Mouse (Mus musculus): Measurements from ENCODE around the gene Rara. TPM values are rescaled to one million over a fixed set of nuclear protein-coding genes. Genes with fewer than 3 reads are reported as not detected.
"Not testable (repeated sequence)": the region's sequence is repeated elsewhere in the genome, so short reads cannot be mapped to it uniquely, and the experiment has no call there.

The Rara gene
- polyA plus RNA-seq, 1 experiment from 2014 or later: 30.1 TPM

GRCm38 (mm10) chr11:98985542-98985941, 57.9 kb downstream of the Rara start:
- Histone ChIP-seq H3K36me3 (ENCODE audit: control insufficient read depth, insufficient read depth, low read length) (no peaks in the 10 kb centered on the region), H3K27ac (ENCODE audit: low read length) (no peak overlapping the region), H3K4me3 (replicated peaks; ENCODE audit: low read length) (no peak overlapping the region), H3K9me3 (replicated peaks; ENCODE audit: control insufficient read depth, low read length) (no peaks in the 10 kb centered on the region), H3K27me3 (ENCODE audit: control insufficient read depth, insufficient read depth, low read length) (0 out of 2 replicates have a peak, but pooled peaks cover 2% of the 10 kb centered on the region), H3K4me2 (ENCODE audit: low read depth, low read length) (no peak overlapping the region), H3K4me1 (ENCODE audit: control insufficient read depth, insufficient read depth, low read length) (peaks cover 7% of the 10 kb centered on the region; the same call in 1 of the 2 replicates), H3K9ac (ENCODE audit: low read length) (no peak overlapping the region)
- WGBS: 86% methylated on average over 7 of the region's 7 CpGs
- ATAC-seq (ENCODE audit: insufficient read depth, low FRiP score): no peak

- H3K27me3 ChIP-seq (ENCODE audit: control insufficient read depth, insufficient read depth, low read length); H3K27ac ChIP-seq (ENCODE audit: low read length); H3K9me3 ChIP-seq (replicated peaks; ENCODE audit: control insufficient read depth, low read length); H3K36me3 ChIP-seq (ENCODE audit: control insufficient read depth, insufficient read depth, low read length); ATAC-seq (ENCODE audit: insufficient read depth, low FRiP score); H3K4me2 ChIP-seq (ENCODE audit: low read depth, low read length); H3K4me3 ChIP-seq (replicated peaks; ENCODE audit: low read length); H3K9ac ChIP-seq (ENCODE audit: low read length); H3K4me1 ChIP-seq (ENCODE audit: control insufficient read depth, insufficient read depth, low read length): not testable (repeated sequence)
- 98% methylated on average over 4 of the region's 6 CpGs for whole genome bisulfite sequencing
Measured at GRCm38 (mm10) chr11:98988260-98988659, 60.6 kb downstream of the Rara start.

GRCm38 (mm10) chr11:98990866-98991265, 63.2 kb downstream of the Rara start:
- Histone ChIP-seq H3K4me2 (ENCODE audit: low read depth, low read length) (no peak overlapping the region), H3K36me3 (ENCODE audit: control insufficient read depth, insufficient read depth, low read length) (peaks cover 9% of the 10 kb centered on the region; the same call in 1 of the 2 replicates), H3K4me1 (ENCODE audit: control insufficient read depth, insufficient read depth, low read length) (no peaks in the 10 kb centered on the region), H3K9me3 (replicated peaks; ENCODE audit: control insufficient read depth, low read length) (no peaks in the 10 kb centered on the region), H3K9ac (ENCODE audit: low read length) (no peak overlapping the region), H3K4me3 (replicated peaks; ENCODE audit: low read length) (no peak overlapping the region), H3K27me3 (ENCODE audit: control insufficient read depth, insufficient read depth, low read length) (no peaks in the 10 kb centered on the region), H3K27ac (ENCODE audit: low read length) (no peak overlapping the region)
- no peak for ATAC-seq (ENCODE audit: insufficient read depth, low FRiP score)
- 82% methylated on average over 6 of the region's 6 CpGs for WGBS

- 87% methylated on average over 7 of the region's 7 CpGs for WGBS
- no peaks in the 10 kb centered on the region for H3K27me3 ChIP-seq (ENCODE audit: control insufficient read depth, insufficient read depth, low read length)
- no peak for ATAC-seq (ENCODE audit: insufficient read depth, low FRiP score)
- no peaks in the 10 kb centered on the region for H3K9me3 ChIP-seq (replicated peaks; ENCODE audit: control insufficient read depth, low read length)
- no peaks in the 10 kb centered on the region for H3K4me1 ChIP-seq (ENCODE audit: control insufficient read depth, insufficient read depth, low read length)
- H3K9ac ChIP-seq (ENCODE audit: low read length): no peak overlapping the region
- H3K4me2 ChIP-seq (ENCODE audit: low read depth, low read length): no peak overlapping the region
- peaks cover 23% of the 10 kb centered on the region for H3K36me3 ChIP-seq (ENCODE audit: control insufficient read depth, insufficient read depth, low read length)
- no peak overlapping the region for H3K27ac ChIP-seq (ENCODE audit: low read length)
- no peak overlapping the region for H3K4me3 ChIP-seq (replicated peaks; ENCODE audit: low read length)
Measured at GRCm38 (mm10) chr11:98995987-98996386, 68.4 kb downstream of the Rara start.

GRCm38 (mm10) chr11:98997659-98998058, 70.0 kb downstream of the Rara start:
- Histone ChIP-seq H3K4me3 (replicated peaks; ENCODE audit: low read length) (no peak overlapping the region), H3K27me3 (ENCODE audit: control insufficient read depth, insufficient read depth, low read length) (no peaks in the 10 kb centered on the region), H3K36me3 (ENCODE audit: control insufficient read depth, insufficient read depth, low read length) (peaks cover 30% of the 10 kb centered on the region), H3K4me2 (ENCODE audit: low read depth, low read length) (no peak overlapping the region), H3K9ac (ENCODE audit: low read length) (no peak overlapping the region), H3K27ac (ENCODE audit: low read length) (no peak overlapping the region), H3K4me1 (ENCODE audit: control insufficient read depth, insufficient read depth, low read length) (no peaks in the 10 kb centered on the region), H3K9me3 (replicated peaks; ENCODE audit: control insufficient read depth, low read length) (no peaks in the 10 kb centered on the region)
- no peak for ATAC-seq (ENCODE audit: insufficient read depth, low FRiP score)
- WGBS: 88% methylated on average over 4 of the region's 4 CpGs

- Histone ChIP-seq H3K27me3 (ENCODE audit: control insufficient read depth, insufficient read depth, low read length) (no peaks in the 10 kb centered on the region), H3K9ac (ENCODE audit: low read length) (no peak overlapping the region), H3K4me1 (ENCODE audit: control insufficient read depth, insufficient read depth, low read length) (no peaks in the 10 kb centered on the region), H3K4me3 (replicated peaks; ENCODE audit: low read length) (no peak overlapping the region), H3K36me3 (ENCODE audit: control insufficient read depth, insufficient read depth, low read length) (peaks cover 33% of the 10 kb centered on the region), H3K9me3 (replicated peaks; ENCODE audit: control insufficient read depth, low read length) (no peaks in the 10 kb centered on the region), H3K27ac (ENCODE audit: low read length) (no peak overlapping the region), H3K4me2 (ENCODE audit: low read depth, low read length) (no peak overlapping the region)
- no peak for ATAC-seq (ENCODE audit: insufficient read depth, low FRiP score)
Measured at GRCm38 (mm10) chr11:98998776-98999175, 71.2 kb downstream of the Rara start.

GRCm38 (mm10) chr11:98999243-98999642, 71.6 kb downstream of the Rara start:
- no peak overlapping the region for H3K4me3 ChIP-seq (replicated peaks; ENCODE audit: low read length)
- ATAC-seq (ENCODE audit: insufficient read depth, low FRiP score): no peak
- no peaks in the 10 kb centered on the region for H3K9me3 ChIP-seq (replicated peaks; ENCODE audit: control insufficient read depth, low read length)
- 94% methylated on average over 11 of the region's 11 CpGs for WGBS
- H3K27ac ChIP-seq (ENCODE audit: low read length): no peak overlapping the region
- H3K27me3 ChIP-seq (ENCODE audit: control insufficient read depth, insufficient read depth, low read length): no peaks in the 10 kb centered on the region
- no peak overlapping the region for H3K4me2 ChIP-seq (ENCODE audit: low read depth, low read length)
- H3K36me3 ChIP-seq (ENCODE audit: control insufficient read depth, insufficient read depth, low read length): peaks cover 35% of the 10 kb centered on the region
- no peak overlapping the region for H3K9ac ChIP-seq (ENCODE audit: low read length)
- H3K4me1 ChIP-seq (ENCODE audit: control insufficient read depth, insufficient read depth, low read length): no peaks in the 10 kb centered on the region

GRCm38 (mm10) chr11:99006788-99007187, 79.2 kb downstream of the Rara start:
- no peaks in the 10 kb centered on the region for H3K9me3 ChIP-seq (replicated peaks; ENCODE audit: control insufficient read depth, low read length)
- no peak overlapping the region for H3K4me2 ChIP-seq (ENCODE audit: low read depth, low read length)
- 84% methylated on average over 9 of the region's 9 CpGs for WGBS
- H3K36me3 ChIP-seq (ENCODE audit: control insufficient read depth, insufficient read depth, low read length): peaks cover 31% of the 10 kb centered on the region; the same call in 1 of the 2 replicates
- no peaks in the 10 kb centered on the region for H3K4me1 ChIP-seq (ENCODE audit: control insufficient read depth, insufficient read depth, low read length)
- no peak overlapping the region for H3K9ac ChIP-seq (ENCODE audit: low read length)
- ATAC-seq (ENCODE audit: insufficient read depth, low FRiP score): no peak
- H3K27me3 ChIP-seq (ENCODE audit: control insufficient read depth, insufficient read depth, low read length): no peaks in the 10 kb centered on the region
- no peak overlapping the region for H3K4me3 ChIP-seq (replicated peaks; ENCODE audit: low read length)
- no peak overlapping the region for H3K27ac ChIP-seq (ENCODE audit: low read length)

GRCm38 (mm10) chr11:99010124-99010523, 82.5 kb downstream of the Rara start:
- H3K4me2 ChIP-seq (ENCODE audit: low read depth, low read length): no peak overlapping the region
- no peak for ATAC-seq (ENCODE audit: insufficient read depth, low FRiP score)
- H3K4me1 ChIP-seq (ENCODE audit: control insufficient read depth, insufficient read depth, low read length): no peaks in the 10 kb centered on the region
- no peak overlapping the region for H3K4me3 ChIP-seq (replicated peaks; ENCODE audit: low read length)
- H3K36me3 ChIP-seq (ENCODE audit: control insufficient read depth, insufficient read depth, low read length): peaks cover 27% of the 10 kb centered on the region
- H3K27me3 ChIP-seq (ENCODE audit: control insufficient read depth, insufficient read depth, low read length): no peaks in the 10 kb centered on the region
- H3K9ac ChIP-seq (ENCODE audit: low read length): no peak overlapping the region
- no peak overlapping the region for H3K27ac ChIP-seq (ENCODE audit: low read length)
- WGBS: 63% methylated on average over 4 of the region's 4 CpGs
- H3K9me3 ChIP-seq (replicated peaks; ENCODE audit: control insufficient read depth, low read length): no peaks in the 10 kb centered on the region

GRCm38 (mm10) chr11:99010706-99011105, 83.1 kb downstream of the Rara start:
- H3K36me3 ChIP-seq (ENCODE audit: control insufficient read depth, insufficient read depth, low read length): peaks cover 30% of the 10 kb centered on the region
- no peak overlapping the region for H3K27ac ChIP-seq (ENCODE audit: low read length)
- no peaks in the 10 kb centered on the region for H3K9me3 ChIP-seq (replicated peaks; ENCODE audit: control insufficient read depth, low read length)
- H3K4me2 ChIP-seq (ENCODE audit: low read depth, low read length): no peak overlapping the region
- H3K9ac ChIP-seq (ENCODE audit: low read length): no peak overlapping the region
- H3K4me3 ChIP-seq (replicated peaks; ENCODE audit: low read length): no peak overlapping the region
- WGBS: 91% methylated on average over 5 of the region's 5 CpGs
- no peaks in the 10 kb centered on the region for H3K4me1 ChIP-seq (ENCODE audit: control insufficient read depth, insufficient read depth, low read length)
- no peaks in the 10 kb centered on the region for H3K27me3 ChIP-seq (ENCODE audit: control insufficient read depth, insufficient read depth, low read length)
- ATAC-seq (ENCODE audit: insufficient read depth, low FRiP score): no peak

All from stomach, embryonic 16.5 days (tissue).